Mouse (Mus musculus) embryonic facial prominence, embryonic 10.5 days (tissue): ENCODE measurements around the gene Glis1. TPM values are rescaled to one million over a fixed set of nuclear protein-coding genes. Genes with fewer than 3 reads are reported as not detected.

Experiments
- microRNA-seq: library from miRNA; unstranded; fragments of <30 nt; microRNA quantifications from one replicate; pipeline ENCODE4, GENCODE M21; 2017
- polyA plus RNA-seq: library from polyadenylated mRNA; unstranded; fragments of >200 nt; fragmentation: Nextera tagmentation; extraction: Ambion mirVana; gene quantifications from 2 replicates; pipeline ENCODE4 v1.2.1, GENCODE M21; 2016

The Glis1 gene
- polyA plus RNA-seq, 1 experiment from 2014 or later, result 7.3 TPM

Small RNA genes within 50 kb of the gene (microRNA-seq; reads per million reads assigned to microRNA genes)
- gene Gm24804, result not detected

Other genes starting within 250 kb of the Glis1 start
- not detected in 2 replicates for gene Ldlrad1, start 225.4 kb upstream of the Glis1 start, polyA plus RNA-seq
- gene Lrrc42, start 181.1 kb upstream of the Glis1 start, polyA plus RNA-seq, result 80.0 and 83.3 TPM in 2 replicates
- 22.2 and 24.6 TPM in 2 replicates for gene Hspb11, start 181.0 kb upstream of the Glis1 start, polyA plus RNA-seq
- gene Dio1, start 127.4 kb upstream of the Glis1 start, polyA plus RNA-seq, result not detected in 2 replicates
- gene Yipf1, start 120.2 kb upstream of the Glis1 start, polyA plus RNA-seq, result 39.5 and 40.6 TPM in 2 replicates
- gene Ndc1, start 66.8 kb upstream of the Glis1 start, polyA plus RNA-seq, result 51.5 and 56.1 TPM in 2 replicates
- gene Dmrtb1, start 249.6 kb downstream of the Glis1 start, polyA plus RNA-seq, result 2.3 and 3.1 TPM in 2 replicates